Mouse (Mus musculus) kidney, adult 2 months (tissue): Measurements from ENCODE around the gene Hspb3. TPM values are rescaled to one million over a fixed set of nuclear protein-coding genes. Genes with fewer than 3 reads are reported as not detected.

ENCODE experiments used
- DNase-seq: peaks from one replicate; pipeline ENCODE4 v3.0.0; 2021
- H3K27ac ChIP-seq: fragments of 200-500 bp; 2 replicates; pipeline ENCODE4 v1.5.1; 2012; ENCODE audit warnings: low read depth, low read length, control low read depth, inconsistent platforms; ENCODE audit not compliant: insufficient read depth
- H3K27me3 ChIP-seq: fragments of 200-500 bp; replicated peaks from 2 replicates; pipeline ENCODE4 v1.6.1; 2012; ENCODE audit warnings: mild to moderate bottlenecking, moderate library complexity, low read length, inconsistent platforms; ENCODE audit not compliant: control insufficient read depth, insufficient read depth
- H3K36me3 ChIP-seq: fragments of 200-500 bp; 2 replicates; pipeline ENCODE4 v1.6.1; 2012; ENCODE audit warnings: mild to moderate bottlenecking, moderate library complexity, low read length, inconsistent platforms; ENCODE audit not compliant: control insufficient read depth, insufficient read depth
- H3K4me1 ChIP-seq: fragments of 200-500 bp; 2 replicates; pipeline ENCODE4 v1.6.1; 2011; ENCODE audit warnings: low read length; ENCODE audit not compliant: control insufficient read depth, insufficient read depth
- H3K4me3 ChIP-seq: fragments of 200-500 bp; 2 replicates; pipeline ENCODE4 v1.5.1; 2011; ENCODE audit warnings: mild to moderate bottlenecking, low read depth, low read length, control low read depth; ENCODE audit not compliant: insufficient read depth
- CTCF ChIP-seq: fragments of 200-500 bp; conservative IDR thresholded peaks from 2 replicates; pipeline ENCODE4 v1.5.1; 2011; ENCODE audit warnings: low read depth, mild to moderate bottlenecking, control low read depth, low read length, moderate library complexity, mixed read lengths; ENCODE audit not compliant: insufficient read depth, insufficient read length
- POLR2A ChIP-seq: fragments of 200-500 bp; IDR thresholded peaks from one replicate; pipeline ENCODE4 v1.6.1; 2011; ENCODE audit warnings: low read depth, low read length, control low read depth
- WGBS: fragments of 180-500 bp; shearing (Covaris S2); methylation state at CpG from one replicate; pipeline ENCODE4 v1.1.7; 2018; 5-methylcytosine and 5-hydroxymethylcytosine counted together
- polyA plus RNA-seq: library from polyadenylated mRNA; depleted of rRNA; stranded (reverse); fragments of >200 nt; gene quantifications from 2 replicates; pipeline ENCODE4 v1.2.3, GENCODE M21; 2012; rRNA removed

Gene Hspb3
- polyA plus RNA-seq, 1 experiment, result 0.55 TPM

DNA sequence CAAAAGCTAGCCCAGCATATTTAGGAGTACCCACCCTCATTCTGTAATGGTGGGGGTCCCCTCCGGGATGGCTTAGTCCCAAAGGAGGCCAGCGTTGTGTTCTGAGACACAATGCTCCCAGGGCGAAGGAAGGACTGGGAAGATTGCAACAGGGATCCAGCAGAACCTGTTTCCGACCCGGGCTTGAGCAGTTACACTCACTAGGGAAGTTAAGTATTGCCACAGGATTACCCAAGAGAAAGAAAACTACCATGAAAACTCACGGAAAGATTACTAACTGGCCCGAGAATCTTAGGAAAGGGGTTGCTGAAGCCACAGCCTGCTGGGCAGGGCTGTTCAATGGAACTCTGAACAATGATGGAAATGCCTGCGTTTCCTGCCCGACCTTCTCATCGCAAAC is 49.6 kb downstream of the Hspb3 start:
- peaks cover 31% of the 10 kb centered on the region for H3K4me1 ChIP-seq
- peak overlapping the region; percentile 44 for H3K27ac ChIP-seq
- no peak for DNase-seq
- 35% methylated on average over 10 of the region's 10 CpGs for WGBS
- H3K4me3 ChIP-seq, result peak overlapping the region; percentile 38
- H3K36me3 ChIP-seq, result no peaks in the 10 kb centered on the region
- no peaks in the 10 kb centered on the region for H3K27me3 ChIP-seq
- TF ChIP-seq POLR2A (no peak), CTCF (no peak)

GRCm38 (mm10) chr13:113613341-113613740 is 50.1 kb downstream of the Hspb3 start:
- DNase-seq, result no peak
- TF ChIP-seq POLR2A (no peak), CTCF (no peak)
- H3K27me3 ChIP-seq, result no peaks in the 10 kb centered on the region
- H3K27ac ChIP-seq, result peak overlapping the region; percentile 79; the same call in 1 of the 2 replicates
- WGBS, result 27% methylated on average over 12 of the region's 12 CpGs
- H3K4me3 ChIP-seq, result peak overlapping the region; percentile 27
- no peaks in the 10 kb centered on the region for H3K36me3 ChIP-seq
- peaks cover 31% of the 10 kb centered on the region for H3K4me1 ChIP-seq

Other genes starting within 250 kb of the Hspb3 start
- 22.1 and 22.9 TPM in 2 replicates for gene Snx18, start 45.1 kb downstream of the Hspb3 start, polyA plus RNA-seq
- 8.3 and 9.4 TPM in 2 replicates for gene Arl15, start 130.8 kb upstream of the Hspb3 start, polyA plus RNA-seq